Mouse (Mus musculus) lung, postnatal 0 days (tissue): ENCODE measurements around the gene Morc1. TPM values are rescaled to one million over a fixed set of nuclear protein-coding genes. Genes with fewer than 3 reads are reported as not detected.

ENCODE experiments used
- ATAC-seq: fragments of 200-750 bp; cut with Nextera tagmentation; 2 replicates; pipeline ENCODE4 v1.8.0; 2017; ENCODE audit warnings: moderate library complexity
- DNase-seq: peaks from one replicate; pipeline ENCODE4 v3.0.0-alpha.2; 2016; ENCODE audit warnings: low spot score
- H3K27ac ChIP-seq: fragments of 300-500 bp; sonication (generic); 2 replicates; pipeline ENCODE4 v1.5.1; 2014; ENCODE audit warnings: antibody characterized with exemption, mild to moderate bottlenecking, low read length, mixed read lengths
- H3K27me3 ChIP-seq: fragments of 300-500 bp; sonication (generic); replicated peaks from 2 replicates; pipeline ENCODE4 v1.6.1; 2014; ENCODE audit warnings: low read length, mixed read lengths; ENCODE audit not compliant: insufficient read depth
- H3K36me3 ChIP-seq: fragments of 300-500 bp; sonication (generic); 2 replicates; pipeline ENCODE4 v1.6.1; 2014; ENCODE audit warnings: low read length, mixed read lengths; ENCODE audit not compliant: insufficient read depth
- H3K4me1 ChIP-seq: fragments of 300-500 bp; sonication (generic); 2 replicates; pipeline ENCODE4 v1.6.1; 2014; ENCODE audit warnings: antibody characterized with exemption, low read depth, low read length, mixed read lengths; ENCODE audit not compliant: insufficient read depth
- H3K4me2 ChIP-seq: fragments of 300-500 bp; sonication (generic); replicated peaks from 2 replicates; pipeline ENCODE4 v1.6.1; 2014; ENCODE audit warnings: low read depth, mild to moderate bottlenecking, low read length, moderate library complexity, mixed read lengths
- H3K4me3 ChIP-seq: fragments of 300-500 bp; sonication (generic); 2 replicates; pipeline ENCODE4 v1.5.1; 2014; ENCODE audit warnings: low read depth, low read length
- H3K9ac ChIP-seq: fragments of 300-500 bp; sonication (generic); replicated peaks from 2 replicates; pipeline ENCODE4 v1.6.1; 2014; ENCODE audit warnings: low read depth, mild to moderate bottlenecking
- H3K9me3 ChIP-seq: fragments of 300-500 bp; sonication (generic); 2 replicates; pipeline ENCODE4 v1.6.1; 2016; ENCODE audit warnings: low read length, mixed read lengths
- CTCF ChIP-seq: IDR thresholded peaks from 2 replicates; pipeline ENCODE4 v1.5.1; 2016; ENCODE audit warnings: antibody characterized with exemption, mild to moderate bottlenecking
- EP300 ChIP-seq: IDR thresholded peaks from 2 replicates; pipeline ENCODE4 v1.6.1; 2016; ENCODE audit warnings: antibody characterized with exemption, mild to moderate bottlenecking, control low read depth
- whole genome bisulfite sequencing: fragments of 180-500 bp; shearing (Covaris S2); extraction: QIAGEN DNeasy Blood & Tissue Kit; methylation state at CpG from one replicate; pipeline ENCODE4 v1.1.7; 2014; 5-methylcytosine and 5-hydroxymethylcytosine counted together
- polyA plus RNA-seq: library from polyadenylated mRNA; unstranded; fragments of >200 nt; fragmentation: Nextera tagmentation; extraction: Ambion mirVana; gene quantifications from 2 replicates; pipeline ENCODE4 v1.2.1, GENCODE M21; 2015

Gene Morc1
- polyA plus RNA-seq, 1 experiment from 2014 or later: 0.91 TPM

- Histone ChIP-seq H3K36me3 (no peaks in the 10 kb centered on the region), H3K4me2 (no peak overlapping the region), H3K9ac (no peak overlapping the region), H3K27me3 (no peaks in the 10 kb centered on the region), H3K27ac (no peak overlapping the region), H3K9me3 (no peaks in the 10 kb centered on the region), H3K4me1 (no peaks in the 10 kb centered on the region), H3K4me3 (no peak overlapping the region)
- WGBS: 54% methylated on average over 2 of the region's 2 CpGs
- peak; percentile 7 for DNase-seq
- no peak for TF ChIP-seq EP300
- TF ChIP-seq CTCF: no peak
- ATAC-seq: no peak
Measured at GRCm38 (mm10) chr16:48676205-48676604, 245.2 kb downstream of the Morc1 start.

- H3K4me2 ChIP-seq: no peak overlapping the region
- H3K27me3 ChIP-seq: no peaks in the 10 kb centered on the region
- no peaks in the 10 kb centered on the region for H3K4me1 ChIP-seq
- no peak overlapping the region for H3K9ac ChIP-seq
- H3K9me3 ChIP-seq: no peaks in the 10 kb centered on the region
- H3K27ac ChIP-seq: no peak overlapping the region
- 77% methylated on average over 5 of the region's 5 CpGs for WGBS
- H3K4me3 ChIP-seq: no peak overlapping the region
- DNase-seq (peak; percentile 7), ATAC-seq (no peak)
- H3K36me3 ChIP-seq: no peaks in the 10 kb centered on the region
- TF ChIP-seq EP300 (no peak), CTCF (no peak)
Measured at GRCm38 (mm10) chr16:48677381-48677780, 246.3 kb downstream of the Morc1 start.

- H3K9ac ChIP-seq: no peak overlapping the region
- no peaks in the 10 kb centered on the region for H3K9me3 ChIP-seq
- WGBS: 91% methylated on average over 1 of the region's 1 CpGs
- no peak overlapping the region for H3K4me3 ChIP-seq
- ATAC-seq: no peak
- no peak for DNase-seq
- no peak overlapping the region for H3K27ac ChIP-seq
- TF ChIP-seq EP300 (no peak), CTCF (no peak)
- no peaks in the 10 kb centered on the region for H3K36me3 ChIP-seq
- H3K4me1 ChIP-seq: no peaks in the 10 kb centered on the region
- no peak overlapping the region for H3K4me2 ChIP-seq
- no peaks in the 10 kb centered on the region for H3K27me3 ChIP-seq
Measured at GRCm38 (mm10) chr16:48678029-48678428, 247.0 kb downstream of the Morc1 start.

Other genes starting within 250 kb of the Morc1 start
- gene Dppa4, start 147.5 kb upstream of the Morc1 start, polyA plus RNA-seq: not detected in 2 replicates
- 0.07 TPM in 1 of 2 replicates, not detected in the other for gene Dppa2, start 127.3 kb upstream of the Morc1 start, polyA plus RNA-seq
- gene Gm5485, start 18.8 kb upstream of the Morc1 start, polyA plus RNA-seq: 0.20 and 0.46 TPM in 2 replicates